Mouse (Mus musculus) E14TG2a.4 (cell line): Measurements from ENCODE around the gene Ciita.

Experiments
- H3K27me3 ChIP-seq: 2 replicates; pipeline ENCODE4 v1.6.1; 2014; ENCODE audit warnings: low read length, control low read depth; ENCODE audit not compliant: insufficient read depth
- H3K36me3 ChIP-seq: 2 replicates; pipeline ENCODE4 v1.6.1; 2014; ENCODE audit warnings: low read length, control low read depth; ENCODE audit not compliant: insufficient read depth
- H3K4me1 ChIP-seq: replicated peaks from 2 replicates; pipeline ENCODE4 v1.6.1; 2014; ENCODE audit warnings: low read depth, low read length, control low read depth
- H3K4me3 ChIP-seq: replicated peaks from 2 replicates; pipeline ENCODE4 v1.5.1; 2014; ENCODE audit warnings: mild to moderate bottlenecking, low read length
- H3K9me3 ChIP-seq: 2 replicates; pipeline ENCODE4 v1.6.1; 2014; ENCODE audit warnings: low read length, control low read depth
- CTCF ChIP-seq: conservative IDR thresholded peaks from 2 replicates; pipeline ENCODE4 v1.5.1; 2014; ENCODE audit warnings: low read length
- NANOG ChIP-seq: IDR thresholded peaks from 2 replicates; pipeline ENCODE4 v1.6.1; 2014; ENCODE audit warnings: borderline replicate concordance, low read length, mixed read lengths
- POU5F1 ChIP-seq: IDR thresholded peaks from 2 replicates; pipeline ENCODE4 v1.6.1; 2014; ENCODE audit warnings: low read length, borderline replicate concordance

The Ciita gene

DNA sequence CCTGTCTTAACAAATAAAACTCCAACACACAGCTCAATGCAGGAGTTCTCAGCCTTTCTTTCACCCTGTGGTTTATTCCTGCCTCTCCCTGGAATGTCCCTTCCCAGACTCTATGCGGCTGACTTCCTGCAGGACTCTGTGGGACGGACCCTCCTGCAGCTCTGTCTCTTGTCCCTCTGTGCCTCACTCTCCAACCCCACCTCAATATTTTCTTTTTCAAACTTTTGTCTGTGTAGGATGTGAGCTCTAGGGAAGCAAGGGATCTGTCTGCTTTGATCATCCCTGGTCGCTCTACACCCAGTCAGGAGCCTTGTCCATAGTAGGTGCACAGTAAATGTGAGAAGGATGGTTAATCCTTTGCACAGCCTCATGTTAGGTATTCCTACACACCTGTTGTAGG, 48.5 kb downstream of the Ciita start:
- no peaks in the 10 kb centered on the region; the same call in 1 of the 2 replicates for H3K27me3 ChIP-seq
- no peak overlapping the region for H3K4me3 ChIP-seq
- H3K36me3 ChIP-seq, result no peaks in the 10 kb centered on the region
- no peaks in the 10 kb centered on the region for H3K9me3 ChIP-seq
- TF ChIP-seq NANOG, result no peak
- no peak for TF ChIP-seq POU5F1
- no peak for TF ChIP-seq CTCF
- peaks cover 14% of the 10 kb centered on the region for H3K4me1 ChIP-seq

- H3K9me3 ChIP-seq, result no peaks in the 10 kb centered on the region
- H3K4me3 ChIP-seq, result no peak overlapping the region
- H3K27me3 ChIP-seq, result no peaks in the 10 kb centered on the region; the same call in 1 of the 2 replicates
- no peaks in the 10 kb centered on the region for H3K36me3 ChIP-seq
- H3K4me1 ChIP-seq, result peaks cover 14% of the 10 kb centered on the region
- TF ChIP-seq POU5F1, result no peak
- no peak for TF ChIP-seq NANOG
- TF ChIP-seq CTCF, result no peak
These were observed 50.3 kb downstream of the Ciita start for GRCm38 (mm10) chr16:10530179-10530578.

DNA sequence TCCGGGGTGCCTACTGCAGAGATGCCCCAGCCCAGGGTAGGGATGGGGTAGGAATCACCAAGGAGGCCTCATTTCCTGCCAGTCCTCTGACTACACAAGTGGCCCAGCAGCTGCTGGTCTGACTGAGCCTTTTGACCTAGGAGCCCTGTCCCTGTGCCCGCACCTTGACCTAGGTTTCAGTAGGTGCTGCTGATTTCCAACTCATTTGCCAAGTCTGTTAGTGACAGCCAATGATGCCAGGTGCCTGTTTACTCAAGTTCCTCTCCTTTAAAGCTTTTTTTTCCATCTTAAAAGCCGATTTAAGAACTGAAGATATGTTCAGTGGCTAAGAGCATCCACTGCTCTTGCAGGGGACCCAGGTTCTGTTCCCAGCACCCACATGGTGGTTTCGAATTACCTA, 53.9 kb downstream of the Ciita start:
- Histone ChIP-seq H3K4me3 (no peak overlapping the region), H3K27me3 (no peaks in the 10 kb centered on the region), H3K36me3 (no peaks in the 10 kb centered on the region; the same call in 1 of the 2 replicates), H3K9me3 (no peaks in the 10 kb centered on the region), H3K4me1 (peaks cover 14% of the 10 kb centered on the region)
- no peak for TF ChIP-seq POU5F1
- no peak for TF ChIP-seq CTCF
- TF ChIP-seq NANOG, result no peak

- H3K36me3 ChIP-seq, result no peaks in the 10 kb centered on the region; the same call in 1 of the 2 replicates
- no peaks in the 10 kb centered on the region for H3K9me3 ChIP-seq
- H3K27me3 ChIP-seq, result no peaks in the 10 kb centered on the region
- TF ChIP-seq CTCF, result no peak
- no peak for TF ChIP-seq POU5F1
- no peak for TF ChIP-seq NANOG
- peaks cover 12% of the 10 kb centered on the region for H3K4me1 ChIP-seq
- no peak overlapping the region for H3K4me3 ChIP-seq
These were observed 54.7 kb downstream of the Ciita start for GRCm38 (mm10) chr16:10534567-10534966.

GRCm38 (mm10) chr16:10536323-10536722, 56.5 kb downstream of the Ciita start:
- Histone ChIP-seq H3K36me3 (no peaks in the 10 kb centered on the region; the same call in 1 of the 2 replicates), H3K4me1 (peaks cover 3% of the 10 kb centered on the region), H3K27me3 (peaks cover 9% of the 10 kb centered on the region), H3K4me3 (no peak overlapping the region), H3K9me3 (no peaks in the 10 kb centered on the region)
- TF ChIP-seq CTCF, result no peak
- TF ChIP-seq POU5F1, result no peak
- TF ChIP-seq NANOG, result no peak

DNA sequence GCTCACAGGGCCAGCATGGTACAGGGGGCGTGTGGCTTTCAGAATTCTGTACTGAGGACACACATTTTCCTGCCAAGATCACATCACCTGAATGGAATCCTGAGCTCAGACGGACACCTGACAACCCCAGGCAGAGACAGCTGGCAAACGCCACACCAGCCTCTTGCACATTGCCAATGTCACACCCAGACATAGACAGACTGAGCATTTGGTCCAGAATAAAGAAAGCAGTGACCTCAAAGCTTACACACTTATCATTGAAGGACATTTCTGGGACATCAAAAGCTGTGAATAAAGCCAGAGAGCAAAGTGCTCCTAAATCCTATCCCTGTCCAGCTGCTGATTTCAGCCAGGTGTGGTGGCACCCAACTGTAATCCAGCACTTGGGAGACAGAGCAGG, 57.1 kb downstream of the Ciita start:
- Histone ChIP-seq H3K4me3 (no peak overlapping the region), H3K36me3 (no peaks in the 10 kb centered on the region; the same call in 1 of the 2 replicates), H3K4me1 (peaks cover 9% of the 10 kb centered on the region), H3K27me3 (peaks cover 15% of the 10 kb centered on the region), H3K9me3 (no peaks in the 10 kb centered on the region)
- no peak for TF ChIP-seq CTCF
- TF ChIP-seq NANOG, result no peak
- no peak for TF ChIP-seq POU5F1

- Histone ChIP-seq H3K9me3 (no peaks in the 10 kb centered on the region), H3K4me3 (no peak overlapping the region), H3K36me3 (no peaks in the 10 kb centered on the region; the same call in 1 of the 2 replicates), H3K4me1 (peaks cover 27% of the 10 kb centered on the region), H3K27me3 (peaks cover 21% of the 10 kb centered on the region)
- no peak for TF ChIP-seq POU5F1
These were observed 61.1 kb downstream of the Ciita start for GRCm38 (mm10) chr16:10540763-10541597.

DNA sequence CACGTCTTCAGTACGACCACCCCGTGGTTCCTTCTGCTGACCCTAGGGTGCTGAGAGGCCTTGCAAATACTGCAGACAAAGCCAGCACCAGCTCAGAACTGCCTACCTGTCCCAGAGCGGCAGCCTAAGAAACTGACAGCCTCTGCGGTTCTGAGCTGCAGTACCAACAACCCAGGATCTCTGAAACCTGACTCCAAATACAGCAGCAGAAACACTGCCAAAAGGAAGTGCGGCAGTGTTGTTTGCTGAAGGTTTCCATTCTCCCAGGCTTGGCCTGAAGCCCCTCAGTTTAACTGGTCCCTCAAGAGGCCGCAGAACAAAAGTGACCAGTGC, 61.7 kb downstream of the Ciita start:
- Histone ChIP-seq H3K27me3 (peaks cover 21% of the 10 kb centered on the region), H3K9me3 (no peaks in the 10 kb centered on the region), H3K4me1 (peaks cover 33% of the 10 kb centered on the region), H3K36me3 (no peaks in the 10 kb centered on the region; the same call in 1 of the 2 replicates), H3K4me3 (peak overlapping the region; percentile 88)
- no peak for TF ChIP-seq NANOG
- TF ChIP-seq POU5F1, result no peak

DNA sequence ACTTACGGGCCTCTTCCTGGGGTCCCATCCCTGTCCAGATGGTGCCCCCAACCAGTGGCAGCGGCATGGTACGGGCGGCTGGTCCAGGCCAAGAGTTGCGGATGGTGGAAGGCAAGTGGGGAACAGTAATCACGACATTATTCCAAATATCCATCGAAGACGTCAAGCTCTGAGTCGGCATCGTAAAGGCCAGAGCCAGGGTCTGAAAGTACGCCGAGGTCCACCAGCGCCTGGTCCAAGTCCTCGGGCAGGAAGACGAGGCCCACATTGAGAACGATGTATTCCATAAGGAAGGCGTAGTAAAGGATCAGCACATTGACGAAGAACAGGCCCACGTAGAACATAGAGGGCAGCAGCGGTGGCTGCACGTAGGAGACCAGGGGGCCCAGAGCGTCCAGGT, 62.4 kb downstream of the Ciita start:
- TF ChIP-seq NANOG, result no peak
- TF ChIP-seq POU5F1, result no peak
- no peak for TF ChIP-seq CTCF
- H3K4me3 ChIP-seq, result peak overlapping the region; percentile 88
- H3K27me3 ChIP-seq, result peaks cover 21% of the 10 kb centered on the region
- H3K4me1 ChIP-seq, result peaks cover 40% of the 10 kb centered on the region
- no peaks in the 10 kb centered on the region for H3K9me3 ChIP-seq
- peaks cover under 1% of the 10 kb centered on the region; the same call in 1 of the 2 replicates for H3K36me3 ChIP-seq
